Mouse (Mus musculus) forebrain, embryonic 11.5 days (tissue): ENCODE data around the gene Psmb9. TPM values are rescaled to one million over a fixed set of nuclear protein-coding genes. Genes with fewer than 3 reads are reported as not detected.
"Not testable (repeated sequence)": the region's sequence is repeated elsewhere in the genome, so short reads cannot be mapped to it uniquely, and the experiment has no call there.

Experiments
- ATAC-seq: fragments of 200-750 bp; cut with Nextera tagmentation; replicated peaks from 2 replicates; pipeline ENCODE4 v1.8.0; 2017; ENCODE audit warnings: moderate TSS enrichment; ENCODE audit not compliant: low FRiP score
- DNase-seq: peaks from one replicate; pipeline ENCODE4 v3.0.0-alpha.2; 2017; ENCODE audit warnings: low spot score
- H3K27ac ChIP-seq: fragments of 300-500 bp; sonication (generic); 2 replicates; pipeline ENCODE4 v1.5.1; 2014; ENCODE audit warnings: low read depth, low read length
- H3K27me3 ChIP-seq: fragments of 300-500 bp; sonication (generic); 2 replicates; pipeline ENCODE4 v1.6.1; 2014; ENCODE audit warnings: mild to moderate bottlenecking, low read length, mixed read lengths; ENCODE audit not compliant: control insufficient read depth, insufficient read depth
- H3K36me3 ChIP-seq: fragments of 300-500 bp; sonication (generic); 2 replicates; pipeline ENCODE4 v1.6.1; 2014; ENCODE audit warnings: mild to moderate bottlenecking, low read length, moderate library complexity, mixed read lengths; ENCODE audit not compliant: control insufficient read depth, insufficient read depth
- H3K4me1 ChIP-seq: fragments of 300-500 bp; sonication (generic); replicated peaks from 2 replicates; pipeline ENCODE4 v1.6.1; 2014; ENCODE audit warnings: low read length, mixed read lengths; ENCODE audit not compliant: control insufficient read depth, insufficient read depth
- H3K4me2 ChIP-seq: fragments of 300-500 bp; sonication (generic); 2 replicates; pipeline ENCODE4 v1.6.1; 2014; ENCODE audit warnings: low read depth, mild to moderate bottlenecking, low read length, moderate library complexity, mixed read lengths; ENCODE audit not compliant: severe bottlenecking
- H3K4me3 ChIP-seq: fragments of 300-500 bp; sonication (generic); 2 replicates; pipeline ENCODE4 v1.5.1; 2014; ENCODE audit warnings: low read depth, low read length
- H3K9ac ChIP-seq: fragments of 300-500 bp; sonication (generic); 2 replicates; pipeline ENCODE4 v1.6.1; 2014; ENCODE audit warnings: low read length
- H3K9me3 ChIP-seq: fragments of 300-500 bp; sonication (generic); 2 replicates; pipeline ENCODE4 v1.6.1; 2016; ENCODE audit warnings: low read length, mixed read lengths; ENCODE audit not compliant: control insufficient read depth
- WGBS: fragments of 180-500 bp; shearing (Covaris S2); extraction: QIAGEN DNeasy Blood & Tissue Kit; methylation state at CpG from one replicate; pipeline ENCODE4 v1.1.7; 2014; 5-methylcytosine and 5-hydroxymethylcytosine counted together
- polyA plus RNA-seq: library from polyadenylated mRNA; unstranded; fragments of >200 nt; fragmentation: Nextera tagmentation; extraction: Ambion mirVana; gene quantifications from 2 replicates; pipeline ENCODE4 v1.2.1, GENCODE M21; 2014

Psmb9 gene
- 0.99 and 1.6 TPM in 2 replicates for polyA plus RNA-seq

GRCm38 (mm10) chr17:34187261-34187916, at the start of gene Psmb9, which contains the start of gene Tap1:
Psmb9 (minus strand) TSS chr17:34187764.
Tap1 (plus strand) TSS chr17:34187553.
- Histone ChIP-seq H3K9me3 (no peaks in the 10 kb centered on the region), H3K9ac (peak within 1 kb of the TSS; percentile 55), H3K4me3 (peak within 1 kb of the TSS; percentile 41), H3K27ac (no peak within 1 kb of the TSS), H3K27me3 (peaks cover 39% of the 10 kb centered on the region), H3K4me2 (peak within 1 kb of the TSS; percentile 75), H3K36me3 (no peaks in the 10 kb centered on the region), H3K4me1 (peaks cover 10% of the 10 kb centered on the region)
- under 1% methylated on average over 46 of the region's 46 CpGs for WGBS
- ATAC-seq: peak; percentile 92
- peak; percentile 97 for DNase-seq

- no peak for DNase-seq
- H3K27ac ChIP-seq: no peak overlapping the region
- H3K9me3 ChIP-seq: no peaks in the 10 kb centered on the region; the same call in 1 of the 2 replicates
- H3K36me3 ChIP-seq: no peaks in the 10 kb centered on the region
- no peak overlapping the region for H3K4me3 ChIP-seq
- 87% methylated on average over 5 of the region's 5 CpGs for WGBS
- no peak for ATAC-seq
- H3K4me1 ChIP-seq: no peaks in the 10 kb centered on the region
- no peaks in the 10 kb centered on the region for H3K27me3 ChIP-seq
- H3K9ac ChIP-seq: no peak overlapping the region
- H3K4me2 ChIP-seq: no peak overlapping the region
Observed at GRCm38 (mm10) chr17:34236691-34237090, 49.1 kb upstream of the Psmb9 start.

GRCm38 (mm10) chr17:34234926-34235325, 47.4 kb upstream of the Psmb9 start:
- Histone ChIP-seq H3K9ac (no peak overlapping the region), H3K27ac (no peak overlapping the region), H3K4me3 (no peak overlapping the region), H3K27me3 (no peaks in the 10 kb centered on the region), H3K4me1 (no peaks in the 10 kb centered on the region), H3K4me2 (no peak overlapping the region), H3K36me3 (no peaks in the 10 kb centered on the region), H3K9me3 (no peaks in the 10 kb centered on the region; the same call in 1 of the 2 replicates)
- ATAC-seq: no peak
- DNase-seq: peak; percentile 59
- WGBS: 57% methylated on average over 9 of the region's 9 CpGs

GRCm38 (mm10) chr17:34232021-34232420, 44.5 kb upstream of the Psmb9 start:
- not testable (repeated sequence) for ATAC-seq, H3K9ac ChIP-seq, H3K4me3 ChIP-seq, H3K4me2 ChIP-seq, H3K27me3 ChIP-seq, DNase-seq, H3K36me3 ChIP-seq, H3K27ac ChIP-seq, H3K4me1 ChIP-seq, H3K9me3 ChIP-seq
- WGBS: 89% methylated on average over 5 of the region's 7 CpGs

GRCm38 (mm10) chr17:34230971-34231370, 43.4 kb upstream of the Psmb9 start:
- H3K4me1 ChIP-seq, H3K9ac ChIP-seq, H3K4me2 ChIP-seq, H3K27ac ChIP-seq, ATAC-seq, DNase-seq, H3K9me3 ChIP-seq, H3K4me3 ChIP-seq, H3K27me3 ChIP-seq, H3K36me3 ChIP-seq: not testable (repeated sequence)
- 97% methylated on average over 7 of the region's 9 CpGs for WGBS

- not testable (repeated sequence) for DNase-seq, H3K4me1 ChIP-seq, H3K4me3 ChIP-seq, H3K4me2 ChIP-seq, H3K9ac ChIP-seq, H3K9me3 ChIP-seq, H3K36me3 ChIP-seq, H3K27me3 ChIP-seq, ATAC-seq, H3K27ac ChIP-seq
- 97% methylated on average over 13 of the region's 23 CpGs for WGBS
Observed at GRCm38 (mm10) chr17:34225911-34226310, 38.3 kb upstream of the Psmb9 start.

GRCm38 (mm10) chr17:34225426-34225825, 37.9 kb upstream of the Psmb9 start:
- no peak for ATAC-seq

GRCm38 (mm10) chr17:34224816-34225215, 37.3 kb upstream of the Psmb9 start:
- no peaks in the 10 kb centered on the region for H3K27me3 ChIP-seq
- WGBS: 96% methylated on average over 3 of the region's 3 CpGs
- H3K27ac ChIP-seq: no peak overlapping the region
- ATAC-seq (no peak), DNase-seq (no peak)
- no peaks in the 10 kb centered on the region for H3K36me3 ChIP-seq
- H3K4me1 ChIP-seq: no peaks in the 10 kb centered on the region
- H3K9ac ChIP-seq: no peak overlapping the region
- no peaks in the 10 kb centered on the region for H3K9me3 ChIP-seq
- H3K4me2 ChIP-seq: no peak overlapping the region
- no peak overlapping the region for H3K4me3 ChIP-seq

More at GRCm38 (mm10) chr17:34225426-34225825, 37.9 kb upstream of the Psmb9 start:
- Histone ChIP-seq H3K27me3 (no peaks in the 10 kb centered on the region), H3K27ac (no peak overlapping the region), H3K4me1 (no peaks in the 10 kb centered on the region), H3K36me3 (no peaks in the 10 kb centered on the region), H3K4me3 (no peak overlapping the region), H3K4me2 (no peak overlapping the region), H3K9ac (no peak overlapping the region), H3K9me3 (no peaks in the 10 kb centered on the region)
- no peak for DNase-seq
- 95% methylated on average over 8 of the region's 8 CpGs for WGBS

GRCm38 (mm10) chr17:34220401-34220800, 32.8 kb upstream of the Psmb9 start:
- H3K4me3 ChIP-seq, H3K36me3 ChIP-seq, H3K27ac ChIP-seq, H3K4me2 ChIP-seq, DNase-seq, H3K27me3 ChIP-seq, H3K9ac ChIP-seq, ATAC-seq, H3K4me1 ChIP-seq, H3K9me3 ChIP-seq: not testable (repeated sequence)
- 100% methylated on average over 5 of the region's 16 CpGs for WGBS
